Mouse (Mus musculus): Measurements from ENCODE around the gene Atg4d. TPM values are rescaled to one million over a fixed set of nuclear protein-coding genes. Genes with fewer than 3 reads are reported as not detected.
"Not testable (repeated sequence)": the region's sequence is repeated elsewhere in the genome, so short reads cannot be mapped to it uniquely, and the experiment has no call there.

The Atg4d gene
- total RNA-seq, 4 experiments from 2014 or later, result 37.3 to 45.0 (median 38.1) TPM

DNA sequence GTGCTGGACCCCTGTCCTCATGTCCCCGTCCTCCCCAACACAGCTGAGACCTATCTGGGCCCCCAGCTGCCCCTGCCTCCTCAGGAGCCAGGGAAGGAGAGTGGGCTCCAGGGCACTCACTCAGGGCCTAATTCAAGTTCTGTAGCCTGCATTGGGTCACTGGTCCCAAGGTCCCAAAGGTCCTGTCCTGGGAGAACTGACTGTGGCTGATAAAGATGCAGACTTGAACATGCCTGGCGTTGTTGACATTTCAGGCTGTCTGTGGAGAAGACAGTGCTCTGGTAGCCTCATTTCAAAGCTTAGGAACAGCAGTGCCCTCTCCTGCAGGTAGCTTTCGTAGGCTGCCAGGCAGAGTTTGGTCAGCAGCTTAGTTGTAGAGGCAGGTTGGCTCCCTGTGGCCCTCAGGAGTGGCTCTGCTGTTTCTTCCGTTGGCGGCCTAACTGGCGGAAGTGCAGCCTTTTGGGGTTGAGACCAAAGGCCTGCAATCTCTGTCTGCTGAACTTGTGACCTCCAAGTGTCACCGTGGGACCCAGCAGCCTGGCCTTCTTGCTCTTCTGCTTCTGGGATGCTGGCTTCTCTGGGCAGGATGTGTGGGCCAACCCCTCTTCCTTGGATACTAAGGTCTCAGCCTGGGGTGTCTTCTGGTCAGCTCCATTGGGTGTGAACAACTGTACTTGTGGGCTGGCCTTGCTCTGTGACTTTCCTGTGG lies 8.6 kb downstream of the Atg4d start:
- DNase-seq (ENCODE audit: low spot score in 2 of 2), result no peak

GRCm38 (mm10) chr9:21274336-21274735 lies 9.2 kb downstream of the Atg4d start:
- DNase-seq (ENCODE audit: low spot score in 2 of 2), result no peak

DNA sequence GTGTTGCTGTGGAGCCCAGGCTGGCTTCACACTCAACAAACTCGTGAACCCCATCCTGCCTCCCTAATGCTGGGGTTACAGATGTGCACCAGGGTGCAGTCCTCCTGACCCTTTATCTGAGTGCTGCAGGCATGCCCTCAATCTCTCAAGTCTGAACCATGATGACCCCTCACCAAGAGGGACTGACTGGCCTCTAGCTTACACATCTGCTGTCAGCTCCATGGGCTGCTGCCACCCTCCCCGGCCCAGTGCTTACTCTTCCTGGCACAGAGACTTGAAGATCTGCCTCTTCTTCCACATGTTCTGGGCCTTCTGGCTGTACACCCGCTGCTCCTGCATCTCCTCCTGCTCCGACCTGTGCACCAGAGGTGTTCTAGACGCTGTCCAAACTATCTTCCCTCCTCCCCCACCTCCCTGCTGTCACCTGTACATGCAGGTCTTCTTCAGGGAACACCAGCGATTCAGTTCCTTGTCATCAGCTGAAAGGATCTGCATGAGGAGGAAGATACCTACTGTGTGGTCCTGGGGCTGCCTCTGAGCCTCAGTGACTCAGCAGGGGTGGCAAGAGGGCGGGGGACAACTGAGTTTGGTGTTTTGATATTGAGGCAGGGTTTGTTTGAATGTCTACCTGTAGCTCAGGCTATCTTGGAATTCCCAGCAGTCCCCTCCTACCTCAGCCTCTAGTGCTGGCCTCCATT lies 10.1 kb downstream of the Atg4d start:
- no peak for DNase-seq (ENCODE audit: low spot score in 2 of 2)

GRCm38 (mm10) chr9:21275727-21276126 lies 10.6 kb downstream of the Atg4d start:
- DNase-seq (ENCODE audit: low spot score in 2 of 2), result no peak

DNA sequence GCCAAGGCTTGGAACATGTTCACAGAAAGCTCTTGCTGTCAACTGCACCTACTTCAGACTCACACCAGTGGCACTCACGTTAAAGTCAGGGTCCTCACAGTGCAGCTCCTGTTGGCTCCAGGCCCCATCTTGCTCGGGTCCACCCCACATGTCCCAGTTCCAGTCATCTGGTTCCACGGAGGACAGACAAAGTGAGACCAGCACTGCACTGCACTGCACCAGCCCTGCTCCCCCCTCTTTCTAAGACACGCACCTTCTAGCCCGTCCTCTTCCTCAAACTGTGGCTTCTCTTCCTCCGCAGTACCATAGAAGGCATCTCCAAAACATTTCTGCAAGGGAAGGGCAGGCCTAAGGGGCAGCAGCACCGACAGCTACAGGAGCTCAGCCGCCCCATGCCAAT lies 11.2 kb downstream of the Atg4d start:
- DNase-seq (ENCODE audit: low spot score in 2 of 2), result no peak

DNA sequence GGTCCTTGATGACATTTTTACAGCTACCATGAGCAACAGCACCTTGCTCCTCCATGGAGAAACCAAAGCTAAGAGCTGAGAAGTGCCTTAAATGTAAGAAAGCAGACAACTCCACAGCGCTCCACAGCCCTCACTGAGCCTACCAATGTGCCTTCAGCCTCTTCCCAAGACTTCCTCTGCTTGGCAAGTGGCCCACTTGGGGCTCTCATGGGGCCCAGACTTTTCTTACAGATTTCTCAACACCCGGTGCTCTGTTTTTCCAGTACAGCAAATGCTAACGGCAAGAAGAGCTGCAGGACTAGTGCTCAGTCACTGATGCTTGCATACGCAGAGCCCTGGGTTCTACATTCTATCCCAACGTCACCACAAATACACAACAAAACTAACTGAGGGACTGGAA lies 12.7 kb downstream of the Atg4d start:
- no peak for DNase-seq (ENCODE audit: low spot score in 2 of 2)

- no peak for DNase-seq (ENCODE audit: low spot score in 2 of 2)
Observed at GRCm38 (mm10) chr9:21283591-21283990, 18.5 kb downstream of the Atg4d start.

- DNase-seq (ENCODE audit: low spot score in 2 of 2), result no peak
Observed at GRCm38 (mm10) chr9:21283994-21284393, 18.9 kb downstream of the Atg4d start.

- no peak for DNase-seq (ENCODE audit: low spot score in 2 of 2)
Observed at GRCm38 (mm10) chr9:21286753-21287152, 21.7 kb downstream of the Atg4d start.

- peak; percentile 95 to 96 for DNase-seq (ENCODE audit: low spot score in 2 of 2)
Observed at GRCm38 (mm10) chr9:21287571-21288402, 22.7 kb downstream of the Atg4d start, which contains the start of gene Kri1. TSS of gene Kri1 (minus strand) at chr9:21287969.

GRCm38 (mm10) chr9:21288404-21289336 lies 23.6 kb downstream of the Atg4d start:
- DNase-seq (ENCODE audit: low spot score in 2 of 2), result no peak

DNA sequence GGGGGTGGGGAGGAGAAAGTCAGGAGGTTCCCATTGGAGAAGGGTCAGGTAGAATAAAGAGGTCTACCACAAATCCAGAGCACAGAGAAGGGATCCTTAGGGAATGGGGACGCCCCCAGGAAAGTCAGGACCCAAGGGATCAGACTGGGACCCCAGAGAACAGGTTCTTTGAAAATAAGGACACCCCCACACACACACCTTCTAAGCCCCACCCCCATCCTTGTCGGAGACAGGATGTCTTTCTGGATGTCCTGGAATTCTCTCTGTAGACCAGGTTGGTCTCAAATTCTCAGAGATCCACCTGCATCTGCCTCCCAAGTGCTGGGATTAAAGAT lies 24.2 kb downstream of the Atg4d start:
- no peak for DNase-seq (ENCODE audit: low spot score in 2 of 2)

DNA sequence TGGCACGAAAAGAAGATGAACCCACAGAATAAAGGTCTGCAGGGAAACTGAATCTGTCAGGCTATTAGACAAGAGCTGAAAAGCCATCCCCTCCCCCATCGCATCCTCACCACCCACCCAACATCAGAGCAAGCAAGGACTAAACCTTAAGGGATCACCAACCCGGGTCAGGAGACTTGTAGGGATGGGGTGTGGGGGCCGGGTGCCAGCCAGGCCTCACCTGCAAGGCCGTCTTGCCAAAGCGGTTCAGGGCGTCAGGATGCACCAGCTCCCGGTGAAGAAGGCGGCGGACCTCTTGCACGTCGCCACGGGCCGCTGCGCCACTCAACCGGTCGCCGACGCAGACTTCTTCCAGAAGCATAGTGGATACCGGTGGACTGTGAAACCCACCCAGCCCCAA lies 25.5 kb downstream of the Atg4d start:
- no peak for DNase-seq (ENCODE audit: low spot score in 2 of 2)

DNA sequence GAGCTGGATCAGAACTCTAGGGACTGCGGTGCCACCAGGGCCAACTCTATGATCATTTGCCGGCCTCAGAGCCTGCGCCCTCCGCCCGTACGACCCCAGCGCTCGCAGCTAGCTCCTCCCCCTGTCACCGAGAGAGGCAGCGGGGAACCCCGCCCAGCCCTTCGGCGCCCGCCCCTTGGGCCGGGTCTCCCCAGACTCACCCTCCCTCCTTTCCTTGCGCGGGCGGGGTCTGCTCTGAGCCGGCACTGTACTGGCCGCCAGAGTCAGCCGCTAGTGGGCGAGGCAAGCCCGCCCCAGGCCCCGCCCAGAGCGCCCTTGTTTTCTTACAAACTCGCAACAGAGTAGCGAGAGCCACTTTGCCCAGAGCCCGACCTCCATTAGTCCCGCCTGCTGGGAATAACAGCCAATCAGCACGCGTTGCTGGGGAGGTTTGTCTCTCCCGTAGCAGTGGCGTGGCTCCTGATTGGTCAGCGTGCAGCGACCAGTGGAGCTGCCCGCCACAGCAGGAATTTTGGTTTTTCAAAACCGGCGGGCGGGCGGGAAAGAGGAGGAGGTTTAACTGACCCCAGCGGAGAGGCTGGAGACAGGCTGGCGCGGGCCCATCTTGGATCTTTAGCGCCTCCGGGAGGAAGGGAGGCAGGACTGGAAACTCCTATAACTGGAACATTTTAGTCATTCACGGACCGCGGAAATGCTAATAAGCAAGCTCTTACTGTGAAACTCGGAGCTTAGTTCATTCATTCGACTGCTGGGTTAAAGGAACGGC lies 26.1 kb downstream of the Atg4d start, which contains the start of gene Cdkn2d:
Gene Cdkn2d, minus strand, starts transcription at position 386 of the 766 bp plus-strand sequence.
- DNase-seq (ENCODE audit: low spot score in 2 of 2), result peak; percentile 99 to 100

DNA sequence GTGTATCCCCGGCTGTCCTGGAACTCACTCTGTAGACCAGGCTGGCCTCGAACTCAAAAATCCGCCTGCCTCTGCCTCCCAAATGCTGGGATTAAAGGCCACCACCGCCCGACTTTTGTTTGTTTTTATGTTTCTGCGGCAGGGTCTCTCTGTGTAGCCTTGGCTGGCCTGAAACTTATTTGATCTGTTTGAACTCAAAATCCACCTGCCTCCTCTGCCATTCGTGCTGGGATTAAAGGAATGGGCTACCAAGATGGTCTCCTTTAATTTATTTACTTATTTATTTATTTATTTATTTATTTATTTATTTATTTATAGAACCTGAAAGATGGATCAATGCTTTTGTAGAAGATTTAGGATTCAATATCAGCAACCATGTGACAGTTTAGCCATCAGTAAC lies 26.8 kb downstream of the Atg4d start:
- DNase-seq (ENCODE audit: low spot score in 2 of 2), result not testable (repeated sequence)

- no peak for DNase-seq (ENCODE audit: low spot score in 2 of 2)
Observed at GRCm38 (mm10) chr9:21292271-21292670, 27.2 kb downstream of the Atg4d start.

DNA sequence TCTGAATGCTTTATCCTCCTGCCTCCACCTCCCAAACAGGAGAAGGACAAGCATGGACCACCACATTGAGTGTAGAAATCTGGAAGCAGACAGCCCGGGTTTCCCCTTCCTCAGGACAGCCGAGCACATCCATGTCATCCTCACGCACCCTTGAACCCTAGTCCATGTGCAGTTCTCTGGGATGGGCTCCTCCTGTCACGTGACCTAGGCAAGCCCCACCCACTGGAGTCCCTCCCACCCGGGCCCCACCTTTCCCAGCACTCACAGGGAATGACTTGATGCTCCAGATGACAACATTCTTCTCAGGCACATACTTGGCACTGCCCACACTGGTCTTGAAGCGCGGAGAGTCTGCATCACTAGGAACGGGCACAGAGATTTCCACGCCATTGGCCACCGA lies 33.9 kb downstream of the Atg4d start:
- DNase-seq (ENCODE audit: low spot score in 2 of 2), result no peak

DNA sequence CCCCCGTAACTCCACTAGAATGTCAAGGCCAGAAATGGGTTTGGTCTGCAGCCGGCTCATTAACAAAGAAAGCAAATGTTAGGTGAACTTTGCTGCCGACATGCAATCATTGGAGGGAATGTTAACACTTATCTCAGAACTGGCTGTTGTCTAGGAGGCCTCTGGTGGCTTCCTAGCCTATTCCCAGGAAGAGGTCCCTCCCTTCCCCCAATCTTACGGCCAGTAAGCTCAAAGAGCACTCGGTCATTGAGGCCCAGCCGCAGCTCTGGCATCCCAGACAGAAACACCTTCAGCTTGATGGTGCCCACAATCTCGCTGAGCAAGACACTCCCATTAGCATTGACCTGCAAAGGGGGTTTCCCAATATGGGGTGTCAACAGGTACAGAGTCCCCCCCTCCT lies 40.0 kb downstream of the Atg4d start:
- no peak for DNase-seq (ENCODE audit: low spot score in 2 of 2)

GRCm38 (mm10) chr9:21309150-21309741 lies 44.2 kb downstream of the Atg4d start:
- DNase-seq (ENCODE audit: low spot score in 2 of 2), result no peak

GRCm38 (mm10) chr9:21311695-21312094 lies 46.6 kb downstream of the Atg4d start:
- no peak for DNase-seq (ENCODE audit: low spot score in 2 of 2)

All from layer of hippocampus, adult 8-10 months (tissue).